Mouse (Mus musculus): ENCODE measurements around the gene Wdr60.

Wdr60 gene

DNA sequence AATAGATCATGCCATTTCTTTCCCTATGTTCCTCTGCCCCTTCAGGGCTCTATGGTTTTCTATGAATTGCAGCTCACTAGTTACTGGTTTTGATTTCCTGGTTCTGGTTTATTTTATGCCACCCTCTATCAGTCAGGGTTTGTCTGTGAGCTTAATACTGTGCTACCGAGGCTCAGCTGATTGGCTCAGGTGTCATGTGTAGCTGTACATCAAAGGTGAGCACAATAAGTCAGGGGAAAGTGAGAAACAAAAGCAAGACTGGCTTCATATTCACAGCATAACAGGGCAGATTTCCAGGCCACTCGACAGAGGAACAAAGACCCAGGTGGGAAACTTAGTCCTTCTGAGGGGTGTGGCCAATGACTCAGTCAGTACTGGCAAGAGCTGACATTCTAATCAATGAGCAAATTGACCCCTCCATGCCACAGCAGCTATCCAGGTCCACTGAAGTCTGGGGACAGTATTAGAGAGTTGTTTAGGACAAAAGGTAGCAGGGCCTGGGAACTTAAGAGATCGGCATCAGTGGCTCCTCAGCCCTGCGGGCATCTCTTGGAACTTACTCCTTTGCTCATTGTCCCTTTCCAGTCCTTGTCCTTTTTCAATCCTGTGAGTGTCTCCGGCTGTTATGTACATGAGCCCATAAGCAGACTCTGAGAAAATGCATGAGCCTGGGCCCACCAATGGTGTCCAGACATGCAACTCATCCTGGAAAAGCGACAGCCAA, 79.4 kb downstream of the Wdr60 start:
- DNase-seq (ENCODE audit: low spot score in 2 of 2), result no peak

DNA sequence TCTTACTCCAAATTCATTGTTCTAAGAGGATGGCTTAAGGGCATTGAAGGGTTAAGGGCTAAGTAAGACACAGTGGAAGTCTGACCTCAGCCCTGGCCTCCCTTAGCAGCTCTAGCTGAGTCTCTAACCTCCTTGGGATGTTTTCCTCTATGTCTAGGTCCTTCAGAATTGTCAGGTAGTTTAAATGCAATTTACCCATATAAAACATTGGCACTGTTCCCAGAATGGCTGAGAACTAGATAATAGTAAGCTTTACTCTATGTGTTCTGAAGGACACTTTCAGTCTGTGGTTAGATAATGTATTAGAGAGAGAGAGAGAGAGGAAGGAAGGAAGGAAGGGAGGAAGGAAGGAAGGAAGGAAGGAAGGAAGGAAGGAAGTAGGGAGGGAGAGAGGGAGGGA, 80.4 kb downstream of the Wdr60 start:
- DNase-seq (ENCODE audit: low spot score in 2 of 2), result no peak

DNA sequence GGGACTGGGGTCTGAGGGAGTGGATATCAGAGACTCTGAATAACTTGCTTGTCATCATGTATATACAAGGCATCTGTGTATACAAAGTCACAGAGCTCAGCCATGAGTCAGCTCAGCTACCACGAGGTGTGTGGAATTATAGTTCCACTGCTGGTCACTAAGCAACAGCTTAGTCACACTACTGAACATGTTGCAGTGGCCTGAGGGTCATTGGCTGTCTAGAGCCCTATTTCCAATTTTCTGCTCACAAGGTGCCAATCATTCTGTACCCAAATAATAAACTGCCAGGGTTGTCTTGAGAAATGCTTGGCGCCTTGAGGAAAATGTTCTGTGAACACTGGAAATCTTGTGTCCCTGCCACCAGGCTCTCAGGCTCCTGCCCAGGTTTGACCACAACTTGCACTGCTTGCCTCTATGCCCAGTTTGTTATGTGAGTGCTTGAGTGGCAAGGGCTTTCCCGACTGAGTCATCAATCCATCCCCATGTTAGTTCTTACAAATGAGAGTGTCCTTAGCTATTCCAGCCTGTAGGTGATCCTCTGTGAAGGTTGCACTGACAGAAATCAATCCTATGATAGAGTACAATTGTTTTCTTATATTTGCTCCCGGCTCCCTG, 81.3 kb downstream of the Wdr60 start:
- no peak for DNase-seq (ENCODE audit: low spot score in 2 of 2)

DNA sequence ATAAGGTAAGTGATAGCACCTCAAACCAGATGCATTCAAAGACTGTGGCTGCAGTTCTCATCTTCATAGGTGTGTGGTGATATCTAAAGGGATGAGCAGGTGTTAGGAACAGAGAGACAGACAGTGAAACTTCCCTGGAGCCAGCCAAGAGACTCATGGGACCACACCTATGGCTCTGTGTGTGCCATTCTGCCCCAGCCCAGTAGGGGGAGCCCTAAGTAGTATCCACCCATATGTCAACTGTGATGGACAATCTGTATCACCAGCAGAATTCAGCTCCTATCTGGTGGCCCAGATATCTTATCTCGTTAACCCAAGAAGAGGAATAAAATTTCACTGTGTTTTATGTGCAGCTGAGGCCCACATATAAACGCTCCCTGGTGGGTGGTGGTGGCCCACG, 85.9 kb downstream of the Wdr60 start:
- peak; percentile 6 to 27 for DNase-seq (ENCODE audit: low spot score in 2 of 2)

DNA sequence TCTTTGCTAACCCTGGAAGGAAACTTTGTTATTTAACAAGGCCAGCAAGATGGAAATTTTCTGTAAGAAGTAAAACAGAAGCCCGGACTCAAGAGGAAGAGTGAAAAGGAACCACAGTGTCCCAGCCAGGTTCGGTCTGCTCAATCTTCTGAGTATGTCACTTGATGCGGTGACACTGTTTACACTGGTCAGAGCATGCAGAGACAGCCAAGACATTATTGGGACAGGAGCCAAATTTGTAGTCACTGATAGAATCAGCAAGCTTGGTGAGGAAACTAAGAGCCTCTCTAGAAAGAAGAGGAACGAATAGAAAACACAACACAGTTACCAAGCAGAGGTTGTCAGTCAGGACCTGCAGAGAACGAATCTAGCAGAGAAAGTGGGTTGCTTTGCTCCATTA, 93.2 kb downstream of the Wdr60 start:
- DNase-seq (ENCODE audit: low spot score in 2 of 2), result no peak

DNA sequence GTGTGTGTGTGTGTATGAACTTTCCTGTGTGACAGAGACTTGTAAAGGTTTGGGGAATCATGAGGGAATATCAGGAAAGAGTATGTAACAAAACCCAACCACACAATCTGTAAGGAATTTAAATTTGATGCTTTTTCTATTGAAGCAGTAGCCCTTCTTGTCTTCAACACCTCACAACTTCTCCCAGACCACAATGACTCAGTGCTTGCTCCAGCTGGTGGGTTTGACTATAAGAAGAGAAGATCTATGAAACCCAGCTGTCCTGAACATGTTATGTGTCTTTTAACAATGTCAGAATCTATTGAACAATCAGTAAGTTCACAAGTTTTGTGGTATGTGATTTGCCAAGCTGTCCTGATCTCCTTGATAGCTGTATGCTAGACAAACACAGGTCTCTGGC, 97.5 kb downstream of the Wdr60 start:
- no peak for DNase-seq (ENCODE audit: low spot score in 2 of 2)

DNA sequence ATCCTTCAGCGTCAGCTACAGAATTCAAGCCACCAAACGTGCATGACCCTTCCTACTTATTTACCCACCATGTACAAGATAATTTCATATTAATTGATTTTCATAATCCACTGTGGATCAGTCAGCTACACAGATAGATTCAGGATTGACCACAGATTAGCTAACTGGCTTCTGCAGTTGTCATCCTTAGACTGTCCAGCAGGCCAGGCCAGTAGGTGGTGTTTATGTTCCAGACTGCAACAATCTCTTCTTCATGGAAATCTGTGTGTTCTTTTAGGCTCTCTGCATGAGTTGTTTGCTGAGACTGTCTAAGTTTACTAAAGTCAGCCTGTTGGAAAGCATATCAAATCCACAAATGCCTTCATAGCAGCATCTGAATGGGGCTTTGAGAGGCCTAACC, 103.1 kb downstream of the Wdr60 start:
- no peak for DNase-seq (ENCODE audit: low spot score in 2 of 2)

DNA sequence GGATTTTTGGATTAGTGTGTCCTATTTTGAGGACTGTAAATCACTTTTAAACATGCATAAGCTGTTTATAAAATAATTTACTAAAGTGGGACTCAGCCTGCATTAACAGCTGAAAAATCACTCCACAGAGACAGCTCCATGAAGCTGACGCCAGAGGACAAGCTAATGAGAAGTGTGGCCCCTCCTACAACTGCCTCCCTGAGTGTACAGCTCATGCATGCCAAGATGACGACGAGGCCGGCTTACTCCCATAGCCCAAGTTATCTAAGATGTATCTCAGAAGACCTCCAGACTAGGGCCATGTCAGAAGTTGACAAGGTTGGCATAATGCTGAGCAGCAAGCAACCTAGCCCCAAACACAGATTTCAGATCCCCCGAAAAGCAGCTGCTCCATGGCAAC, 103.6 kb downstream of the Wdr60 start:
- no peak for DNase-seq (ENCODE audit: low spot score in 2 of 2)

DNA sequence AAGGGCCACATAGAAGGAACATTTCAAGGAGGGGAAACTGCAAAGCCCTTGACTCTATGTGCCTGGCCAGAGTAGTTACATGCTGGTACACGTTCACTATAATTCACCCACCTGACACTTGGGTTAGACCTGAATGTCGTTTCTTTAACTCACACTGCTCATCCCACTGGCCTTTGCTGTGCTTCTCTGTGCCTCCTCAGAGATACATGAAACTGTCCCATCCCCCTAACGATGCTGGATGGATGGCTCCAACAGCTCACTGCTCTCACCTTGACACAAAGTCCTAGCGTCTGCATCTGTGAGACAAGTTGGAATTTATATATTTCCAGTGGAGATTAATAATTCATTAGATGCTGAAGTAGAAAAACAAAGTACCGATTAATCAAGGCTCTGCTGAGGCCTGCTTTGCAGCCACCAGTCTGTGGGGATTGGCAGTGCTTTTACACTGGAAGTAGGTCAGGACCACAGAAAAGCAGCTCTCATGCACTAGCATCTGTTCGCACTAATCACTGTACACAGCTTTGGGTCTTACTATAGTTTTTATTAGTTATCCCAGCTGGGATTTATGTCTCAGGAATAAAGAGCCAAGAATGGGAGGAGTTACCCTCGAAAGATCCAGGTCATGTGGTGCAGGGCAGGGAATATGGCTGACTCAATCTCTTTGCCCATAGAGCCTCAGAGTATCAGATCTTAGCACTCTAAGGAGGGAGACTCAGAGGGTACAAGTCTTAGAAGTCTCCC, 105.9 kb downstream of the Wdr60 start:
- no peak for DNase-seq (ENCODE audit: low spot score in 2 of 2)
